Mouse (Mus musculus) right cerebral cortex, adult 18-20 months (tissue): ENCODE results near the gene Stat5a.

Source experiments
- DNase-seq: peaks from one replicate; pipeline ENCODE4 v3.0.0; 2022; ENCODE audit warnings: mixed read lengths

The Stat5a gene

DNA sequence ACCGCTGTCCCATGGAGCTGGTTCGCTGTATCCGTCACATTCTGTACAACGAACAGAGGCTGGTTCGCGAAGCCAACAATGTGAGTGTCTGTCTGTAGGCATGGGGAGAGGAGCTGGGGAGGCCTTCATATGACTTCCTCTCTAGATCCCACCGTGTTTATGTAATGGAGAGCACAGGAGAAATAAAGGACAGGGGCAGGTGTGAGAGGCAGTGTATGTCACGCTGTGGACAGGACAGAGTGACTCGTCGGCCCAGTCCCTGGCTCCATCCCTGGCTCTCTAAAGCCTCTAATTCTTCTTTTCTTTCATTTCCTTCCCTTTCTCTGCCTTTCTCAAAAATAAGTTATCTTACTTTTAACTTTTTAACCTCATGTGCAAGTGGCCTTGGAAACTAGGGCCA is 4.0 kb downstream of the Stat5a start:
- no peak for DNase-seq

DNA sequence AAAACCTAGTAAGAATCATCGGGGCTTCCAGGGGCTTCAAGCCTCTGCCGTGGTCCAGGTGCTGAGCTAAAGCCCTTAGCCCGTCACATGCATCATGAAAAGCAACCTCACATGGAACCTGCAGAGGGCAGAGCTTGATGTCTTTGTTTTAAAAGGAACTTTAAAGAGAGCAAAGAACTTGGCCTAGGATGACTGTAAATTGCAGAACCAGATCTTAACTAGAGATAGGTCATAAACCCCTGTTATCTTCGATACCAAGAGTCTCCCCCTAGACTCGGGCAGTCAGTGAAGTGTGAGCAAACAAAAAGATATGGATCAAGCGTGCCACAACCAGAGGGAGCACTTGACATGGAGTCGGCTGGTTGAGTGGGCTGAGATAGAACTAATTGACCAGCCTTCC is 6.5 kb downstream of the Stat5a start:
- DNase-seq = no peak

DNA sequence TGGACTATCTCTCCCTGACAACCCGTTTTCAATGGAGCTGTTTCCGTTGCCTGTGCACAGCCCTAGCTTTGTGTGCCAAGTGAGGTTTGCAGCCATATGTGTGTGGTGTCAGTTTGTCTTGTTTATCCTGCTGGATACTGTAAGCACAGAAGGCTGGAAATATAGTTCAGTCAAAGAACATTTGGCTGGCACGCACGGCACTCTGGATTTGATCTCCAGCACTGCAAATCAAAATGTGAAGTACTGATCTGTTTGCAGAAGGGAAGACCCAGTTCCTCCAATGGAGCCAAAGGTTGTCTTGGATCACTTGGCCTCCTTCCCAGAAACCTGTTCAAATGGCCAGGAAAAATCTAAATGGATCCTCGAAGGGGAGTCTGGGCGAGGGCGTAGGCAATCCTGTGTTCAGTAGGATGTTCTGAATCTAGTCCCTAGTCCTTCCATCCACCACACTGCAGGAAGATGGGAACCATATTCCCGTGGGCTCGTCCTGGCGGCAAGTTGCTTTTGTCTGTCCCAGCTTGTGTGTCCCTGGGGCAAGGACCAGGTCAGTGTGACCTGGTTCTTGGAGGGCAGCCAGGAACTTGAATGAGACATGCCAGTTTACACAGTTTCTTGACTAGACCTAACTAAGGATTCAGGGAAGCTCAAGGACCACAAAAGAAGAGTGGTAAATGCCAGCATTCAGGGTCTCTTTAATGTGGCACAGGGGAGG is 11.3 kb downstream of the Stat5a start:
- peak; percentile 26 for DNase-seq

DNA sequence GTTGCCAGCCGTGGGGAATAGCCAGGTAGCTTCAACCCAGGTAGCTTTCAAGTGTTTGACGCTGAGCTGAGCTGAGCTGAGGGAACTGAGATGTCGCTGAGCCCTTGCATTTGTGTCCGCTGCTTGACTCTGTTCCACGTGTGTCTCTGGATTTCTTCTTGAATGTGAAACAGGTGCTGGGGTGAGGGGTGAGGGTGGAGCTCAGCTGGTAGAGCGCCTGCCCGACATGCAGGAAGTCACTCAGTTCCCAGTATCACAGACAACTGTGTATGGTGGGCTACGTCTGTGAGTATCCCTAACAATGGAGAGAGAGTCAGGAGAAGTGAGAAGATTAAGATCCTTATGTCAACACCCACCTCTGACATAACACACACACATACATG is 11.8 kb downstream of the Stat5a start:
- no peak for DNase-seq

DNA sequence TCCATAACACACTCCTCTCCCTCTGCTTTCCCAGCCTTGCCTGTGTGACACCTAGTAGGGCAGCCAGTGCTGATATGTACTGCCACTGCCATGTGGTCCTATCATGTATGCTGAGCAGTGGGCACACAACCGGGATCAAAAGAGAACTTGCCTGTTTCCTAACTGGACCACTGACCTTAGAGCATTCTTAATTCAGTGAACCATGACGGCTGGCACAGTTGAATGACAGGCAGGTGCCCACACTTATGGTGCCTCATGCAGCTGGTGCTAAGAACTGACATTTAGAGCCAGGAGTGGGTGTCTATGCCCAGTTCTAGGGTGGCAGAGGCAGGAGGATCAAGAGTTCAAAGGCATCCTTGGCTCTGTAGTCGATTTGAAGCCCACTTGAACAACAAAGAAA is 16.6 kb downstream of the Stat5a start:
- DNase-seq = no peak

DNA sequence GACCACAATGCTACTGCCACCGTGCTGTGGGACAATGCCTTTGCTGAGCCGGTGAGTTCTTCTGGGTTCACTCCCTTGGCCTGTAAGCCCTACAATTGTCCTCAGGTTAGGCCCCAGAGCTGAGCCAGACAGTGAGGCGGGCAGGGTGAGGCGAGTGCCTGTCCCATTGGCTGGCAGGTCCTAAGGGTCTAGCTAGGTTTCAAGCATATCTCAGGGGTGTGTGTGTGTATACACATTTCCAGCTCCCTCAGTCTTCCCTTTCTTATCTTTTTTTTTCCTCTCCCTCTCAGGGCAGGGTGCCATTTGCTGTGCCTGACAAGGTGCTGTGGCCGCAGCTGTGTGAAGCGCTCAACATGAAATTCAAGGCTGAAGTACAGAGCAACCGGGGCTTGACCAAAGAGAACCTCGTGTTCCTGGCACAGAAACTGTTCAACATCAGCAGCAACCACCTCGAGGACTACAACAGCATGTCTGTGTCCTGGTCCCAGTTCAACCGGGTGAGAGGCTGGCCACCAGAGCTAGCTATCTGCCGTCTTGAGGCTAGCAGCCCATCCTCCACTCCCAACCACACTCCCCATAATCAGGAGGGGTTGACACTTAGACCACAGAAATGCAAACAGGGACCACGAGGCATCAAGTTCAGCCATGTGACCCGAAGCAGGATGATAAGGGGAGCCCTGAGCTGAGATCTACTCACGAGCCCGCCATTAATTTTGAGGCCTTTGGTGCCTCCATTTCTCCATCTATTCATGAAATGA is 20.3 kb downstream of the Stat5a start:
- no peak for DNase-seq

DNA sequence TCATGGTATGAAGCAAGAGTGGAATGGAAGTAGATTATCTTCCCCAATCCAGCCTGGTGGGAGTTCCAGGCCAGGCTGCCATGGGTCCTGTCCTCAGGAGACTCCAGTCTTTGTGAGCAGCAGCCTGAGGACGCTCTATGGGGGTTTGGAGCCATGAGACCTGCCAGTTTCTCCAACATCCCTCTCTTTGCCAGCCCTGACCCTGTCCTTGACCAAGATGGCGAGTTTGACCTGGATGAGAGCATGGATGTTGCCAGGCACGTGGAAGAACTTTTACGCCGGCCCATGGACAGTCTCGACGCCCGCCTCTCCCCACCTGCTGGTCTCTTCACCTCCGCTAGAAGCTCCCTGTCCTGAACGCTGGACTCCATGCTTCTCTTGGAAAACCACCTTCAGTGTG is 24.5 kb downstream of the Stat5a start:
- DNase-seq = no peak

DNA sequence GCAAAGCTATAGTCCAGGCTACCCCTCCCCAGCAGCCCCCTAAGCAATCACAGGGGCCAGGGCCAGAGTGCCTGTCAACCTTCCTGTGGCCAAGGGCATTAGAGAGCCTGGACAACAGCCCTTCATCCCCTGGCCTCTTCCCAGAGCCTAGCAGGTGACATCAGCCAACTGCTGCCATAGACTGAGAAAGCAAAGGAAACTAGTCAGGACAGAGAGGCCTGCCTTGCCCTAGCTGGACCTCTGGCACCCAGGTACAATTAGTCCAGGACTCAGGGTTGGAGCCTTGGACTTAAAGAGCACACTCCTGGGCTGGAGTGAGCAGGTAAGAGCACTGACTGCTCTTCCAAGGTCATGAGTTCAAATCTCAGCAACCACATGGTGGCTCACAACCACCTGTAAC is 26.3 kb downstream of the Stat5a start:
- no peak for DNase-seq

DNA sequence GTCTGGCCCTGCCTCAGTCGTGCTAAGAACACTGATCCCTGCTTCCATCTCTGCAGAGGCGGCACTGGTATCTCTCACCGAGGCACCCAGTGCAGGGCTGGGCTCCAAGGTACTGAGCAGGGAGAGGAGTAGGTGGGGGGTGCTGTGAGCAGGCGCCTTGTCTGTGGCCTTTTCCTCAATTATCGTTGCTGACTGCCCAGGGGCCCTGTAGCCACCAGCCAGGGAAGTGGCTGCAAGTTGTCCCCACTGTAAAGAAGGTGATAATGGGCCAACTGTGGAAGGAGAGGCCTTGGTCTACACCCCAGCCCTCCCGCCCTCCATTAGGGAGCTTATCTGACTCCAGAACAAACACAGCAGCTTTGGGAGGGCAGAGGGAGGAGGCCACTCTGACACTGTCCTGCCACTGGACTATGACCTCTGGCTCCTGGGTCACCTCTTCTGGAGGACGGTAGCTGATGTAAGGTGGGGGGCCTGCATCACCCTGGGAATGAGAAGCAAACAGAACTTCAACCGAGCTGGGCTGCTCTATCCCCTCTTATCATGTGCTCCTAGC is 27.1 kb downstream of the Stat5a start:
- no peak for DNase-seq

DNA sequence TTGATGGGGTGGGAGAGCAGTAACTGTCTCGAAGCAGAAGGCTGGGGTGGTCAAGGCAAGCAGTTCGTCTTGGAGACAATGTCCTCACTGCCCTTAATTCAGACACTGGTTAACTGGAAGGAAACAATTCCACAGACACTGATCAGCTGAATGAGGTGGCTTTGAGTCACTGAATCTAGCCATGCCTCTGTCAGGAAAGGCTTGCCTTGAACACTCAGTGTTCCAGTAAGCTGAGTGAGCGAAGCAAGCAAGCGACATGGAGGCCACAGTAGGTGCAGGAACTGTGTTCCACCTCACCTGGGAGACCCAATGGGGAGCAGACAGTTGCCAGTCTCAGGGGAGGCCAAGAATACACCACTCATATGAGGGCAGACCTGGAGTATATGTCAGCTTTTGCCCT is 28.1 kb downstream of the Stat5a start:
- no peak for DNase-seq

DNA sequence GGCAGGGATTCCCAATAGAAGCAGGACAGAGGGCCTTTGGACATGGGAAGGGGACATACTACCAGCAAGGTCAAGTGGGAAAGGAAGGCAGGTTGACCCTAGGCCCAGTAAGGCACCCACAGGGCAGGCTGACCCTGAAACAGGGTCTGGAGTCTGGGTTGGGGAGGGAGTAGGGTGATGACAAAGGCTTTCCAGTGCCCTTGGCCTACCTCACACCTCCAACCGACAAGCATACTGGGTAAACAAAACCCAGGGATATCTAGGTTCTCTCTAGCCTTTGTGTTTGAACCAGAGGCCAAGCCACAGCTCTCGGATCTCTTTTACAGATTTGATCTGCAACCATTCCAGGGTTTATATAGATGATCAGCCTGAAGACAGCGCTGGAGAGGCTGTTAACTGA is 28.6 kb downstream of the Stat5a start:
- DNase-seq = no peak

DNA sequence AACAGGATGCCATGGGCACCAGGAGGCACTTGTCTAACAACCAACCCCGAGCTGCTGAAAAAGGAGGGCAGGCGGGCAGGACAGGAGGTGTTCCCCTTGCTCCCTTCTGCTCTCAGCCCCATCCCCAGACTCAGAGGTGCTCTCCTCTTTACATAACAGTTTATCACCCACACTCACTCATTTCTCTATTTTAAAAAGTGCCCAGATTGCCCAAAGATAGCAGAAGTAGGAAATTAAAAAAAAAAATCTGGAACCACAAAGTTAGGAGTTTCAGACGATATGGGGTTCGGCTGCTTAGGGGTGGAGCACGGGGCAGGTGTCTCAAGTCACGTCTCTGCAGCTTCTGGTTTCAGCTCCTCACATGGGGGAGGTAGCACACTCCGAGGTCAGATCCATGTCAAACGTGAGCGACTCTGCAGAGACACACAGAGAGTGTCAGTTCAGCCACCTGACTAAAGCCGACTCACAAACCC is 29.2 kb downstream of the Stat5a start:
- DNase-seq = no peak

DNA sequence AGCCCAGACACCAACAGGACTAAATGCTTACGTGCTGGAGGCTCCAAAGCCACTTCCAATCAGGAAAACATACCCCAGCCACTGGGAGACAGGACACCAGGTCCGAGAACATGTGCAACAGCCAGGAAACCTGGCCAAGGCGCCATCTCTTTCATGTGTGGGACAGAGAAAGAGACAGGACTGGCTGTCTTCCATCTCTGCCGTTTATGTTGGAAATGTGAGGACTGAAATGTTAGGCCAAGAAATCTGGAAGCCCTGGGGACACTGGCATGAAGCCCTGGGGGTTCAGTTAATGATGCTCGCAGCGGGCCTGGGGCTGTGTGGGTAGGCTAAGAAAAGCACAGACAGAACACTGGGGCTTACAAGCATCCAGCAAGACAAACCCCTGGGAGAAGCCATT is 31.3 kb downstream of the Stat5a start:
- no peak for DNase-seq

DNA sequence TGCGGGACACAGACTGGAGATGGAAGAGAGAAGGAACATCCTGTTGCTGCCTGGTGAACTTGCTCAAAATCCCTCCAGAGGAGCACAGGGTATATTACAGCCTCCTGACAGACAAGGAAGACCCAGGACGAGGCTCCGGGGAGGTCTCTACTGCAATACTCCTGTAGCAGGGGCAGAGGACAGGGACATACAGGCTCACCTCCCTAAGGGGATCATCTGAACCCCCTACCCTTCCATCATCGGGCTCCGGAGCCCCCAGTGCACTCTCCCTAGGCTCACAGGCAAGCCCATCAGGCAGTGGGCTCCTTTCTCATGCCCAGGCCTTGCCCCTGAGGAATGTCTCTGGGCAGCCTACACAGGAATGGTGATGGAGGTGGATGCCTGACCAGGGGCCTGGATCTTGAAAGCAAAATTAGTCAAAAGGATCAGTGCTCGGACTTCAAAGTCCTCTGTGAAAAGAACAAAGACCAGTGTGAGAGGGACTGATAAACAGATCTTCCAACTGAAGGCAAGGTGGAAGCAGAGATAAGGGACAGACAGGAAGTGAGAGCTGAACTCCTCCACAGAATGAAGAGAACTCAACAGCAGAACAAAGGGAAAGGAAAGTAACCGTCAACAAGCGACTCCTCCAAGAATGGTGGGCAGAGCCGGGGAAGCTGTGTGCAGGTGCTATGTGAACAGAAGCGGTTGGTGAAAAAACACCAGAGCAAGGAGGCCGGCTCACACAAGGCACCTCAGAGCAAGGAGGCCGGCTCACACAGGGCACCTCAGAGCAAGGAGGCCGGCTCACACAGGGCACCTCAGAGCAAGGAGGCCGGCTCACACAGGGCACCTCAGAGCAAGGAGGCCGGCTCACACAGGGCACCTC is 32.3 kb downstream of the Stat5a start:
- DNase-seq = no peak

DNA sequence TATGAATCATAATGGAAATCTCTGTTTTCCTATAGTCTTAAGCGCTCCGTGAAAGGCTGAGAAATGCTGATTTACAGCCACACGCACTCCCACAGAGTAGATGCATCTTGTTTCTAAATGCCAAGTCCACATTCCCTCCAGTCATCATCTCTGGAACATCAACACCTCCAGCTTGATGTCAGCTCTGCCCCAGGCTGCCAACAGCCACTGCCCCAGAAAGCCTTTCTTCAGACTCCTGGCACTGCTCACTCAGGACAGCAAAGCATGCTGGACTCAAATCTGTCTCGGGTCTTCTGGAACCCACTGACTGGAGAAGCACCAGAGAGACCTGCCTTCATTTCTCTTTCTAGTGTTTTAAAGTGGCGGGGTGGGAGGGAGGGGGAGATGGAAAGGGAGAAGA is 33.3 kb downstream of the Stat5a start:
- DNase-seq = no peak

DNA sequence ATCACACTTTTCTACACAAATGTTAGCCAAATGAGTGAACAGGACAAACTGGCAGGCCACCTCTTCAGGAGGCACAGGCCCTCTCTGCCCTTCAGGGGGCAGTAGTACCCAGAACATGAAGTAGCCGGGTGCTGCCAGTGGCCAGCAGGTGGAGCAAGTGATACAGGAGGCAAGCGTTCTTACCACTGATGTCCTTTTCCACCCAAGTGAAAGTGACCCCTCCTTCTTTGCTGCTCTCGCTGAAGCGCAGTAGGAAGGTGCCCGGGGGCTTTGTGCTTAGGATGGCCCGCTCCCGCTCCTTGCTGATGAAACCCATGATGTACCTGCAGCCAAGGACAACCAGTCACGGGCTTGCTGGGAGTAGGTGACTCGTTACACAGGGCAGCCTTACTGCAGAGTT is 34.3 kb downstream of the Stat5a start:
- peak; percentile 84 for DNase-seq

DNA sequence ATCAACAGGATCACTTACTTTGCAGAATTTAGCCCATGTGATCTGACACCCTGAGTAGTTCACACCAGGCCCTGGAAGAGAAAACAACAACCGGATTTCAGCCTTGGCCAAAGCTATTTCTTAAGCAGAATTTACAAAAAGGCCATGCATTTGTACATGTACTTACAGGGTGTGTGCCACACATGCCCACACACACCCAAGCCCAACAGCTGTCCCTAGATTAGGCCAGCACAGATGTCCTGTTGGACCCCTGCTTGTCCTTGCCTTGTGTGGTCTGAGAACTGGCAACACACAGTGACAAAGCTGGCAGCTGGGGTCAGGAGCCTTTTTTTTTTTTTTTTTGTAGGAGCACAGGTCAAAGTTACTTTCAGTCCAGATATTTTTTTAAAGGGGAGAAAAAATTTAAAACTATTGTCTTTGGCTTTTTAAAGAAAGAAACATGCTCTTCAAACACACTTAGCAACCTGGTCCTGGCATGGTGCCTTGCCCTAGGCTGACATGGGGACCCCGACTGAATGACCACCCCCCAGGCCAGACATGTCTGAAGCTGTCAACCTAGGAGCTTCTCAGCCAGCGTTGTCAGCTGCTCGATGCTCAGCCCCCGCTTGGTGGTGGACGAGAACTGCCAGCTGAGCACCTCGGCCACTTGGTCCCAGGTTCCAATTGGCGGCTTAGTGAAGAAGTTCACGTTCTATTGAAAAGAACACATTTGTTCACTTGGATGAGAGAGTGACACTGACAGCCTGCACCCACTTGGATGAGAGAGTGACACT is 35.2 kb downstream of the Stat5a start:
- DNase-seq = no peak

DNA sequence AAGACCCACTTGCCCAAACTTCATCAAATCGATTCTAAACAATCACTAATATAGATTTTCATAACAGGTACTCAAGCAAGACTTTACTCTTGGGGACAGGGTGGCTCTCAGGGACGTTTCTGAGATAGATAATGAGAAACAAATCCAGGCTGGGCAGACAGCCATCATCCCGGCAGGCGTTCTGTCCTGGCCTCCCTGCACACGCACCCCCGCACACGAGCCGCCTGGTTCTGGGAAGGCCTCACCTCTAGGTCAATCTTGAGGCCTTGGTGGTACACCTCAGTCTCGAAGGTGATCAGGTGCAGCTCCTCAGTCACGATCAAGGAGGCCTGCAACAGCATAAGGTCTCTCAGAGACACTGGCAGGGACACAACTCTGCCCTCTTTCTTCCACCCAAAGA is 36.9 kb downstream of the Stat5a start:
- no peak for DNase-seq

DNA sequence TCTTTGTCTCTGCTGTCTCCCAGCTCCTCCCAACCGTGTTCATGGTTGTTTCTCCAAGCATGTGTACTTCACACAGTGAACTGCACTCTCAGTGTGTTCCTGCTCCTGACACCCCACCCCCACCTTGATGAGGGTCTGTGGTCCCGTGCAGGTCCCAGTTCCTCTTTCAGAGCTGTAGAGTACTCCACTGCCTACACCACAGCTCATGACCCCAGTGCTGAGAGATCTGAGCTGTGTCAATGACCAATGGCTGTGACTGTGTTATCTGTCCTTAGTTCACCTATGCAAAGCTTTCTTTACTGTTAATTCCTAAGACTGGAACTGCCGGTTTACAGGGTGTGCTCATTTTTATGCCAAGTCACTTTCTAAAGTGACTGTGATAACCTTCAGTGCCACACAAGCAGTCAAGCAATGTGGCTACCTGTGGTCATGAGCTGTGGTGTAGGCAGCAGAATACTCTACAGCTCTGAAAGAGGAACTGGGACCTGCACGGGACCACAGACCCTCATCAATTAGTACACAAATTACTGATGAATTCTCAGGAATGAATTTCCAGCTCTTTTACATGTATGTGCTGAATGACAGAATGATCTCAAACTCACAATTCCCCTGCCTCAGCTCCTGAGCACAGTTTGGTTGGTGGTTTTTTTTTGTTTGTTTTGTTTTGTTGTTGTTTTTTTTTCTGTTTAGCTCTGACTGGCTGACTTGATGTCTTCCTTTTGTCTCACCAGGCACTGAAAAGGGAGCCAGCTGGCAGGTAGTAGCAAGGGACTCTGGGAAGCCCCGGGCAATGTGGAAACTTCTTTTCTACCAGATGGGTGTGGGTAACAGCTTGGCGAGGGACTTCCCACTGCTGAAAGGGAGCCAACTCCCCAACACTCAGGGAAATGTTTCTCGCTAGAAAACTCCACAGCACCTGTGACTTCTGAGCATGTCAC is 38.4 kb downstream of the Stat5a start:
- DNase-seq = peak; percentile 60

DNA sequence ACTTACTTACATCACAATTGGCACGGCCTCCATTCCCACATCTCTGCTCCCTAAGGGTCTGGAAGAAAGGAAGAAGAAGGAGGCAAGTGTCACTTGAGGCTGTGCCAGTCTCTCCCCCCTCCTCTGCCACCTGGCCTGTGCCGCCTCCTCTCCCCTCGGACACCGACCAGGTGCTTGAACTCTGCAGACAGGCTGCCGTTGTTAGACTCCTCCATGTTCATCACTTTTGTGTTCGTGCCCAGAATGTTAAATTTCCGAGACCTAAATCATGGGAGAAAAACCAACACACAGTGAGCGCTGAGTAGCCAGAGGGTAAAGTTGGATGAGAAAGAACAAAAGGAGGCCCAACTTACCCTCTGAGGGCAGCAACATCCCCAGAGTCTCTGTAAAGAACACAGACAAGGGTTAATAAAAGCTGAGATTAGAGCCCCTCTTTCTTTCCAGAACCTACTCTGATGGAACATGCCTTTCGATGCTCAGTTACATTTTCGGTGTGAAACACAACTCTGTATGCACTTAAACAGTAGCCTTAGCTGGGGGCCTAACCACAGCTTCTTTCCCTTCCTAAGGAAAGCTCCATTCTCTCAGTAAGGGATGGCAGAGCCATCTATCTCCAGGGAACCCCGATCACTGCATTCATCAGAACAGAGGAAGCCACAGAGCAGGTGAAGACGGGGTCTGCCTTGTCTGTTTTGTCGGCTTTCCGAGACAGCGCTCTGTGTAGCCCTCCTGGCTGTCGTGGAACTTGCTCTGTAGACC is 39.5 kb downstream of the Stat5a start:
- no peak for DNase-seq
